Mouse (Mus musculus) C2C12 (cell line): ENCODE data around the gene Tgfbi. TPM values are rescaled to one million over a fixed set of nuclear protein-coding genes. Genes with fewer than 3 reads are reported as not detected.

Source experiments
- H3K27me3 ChIP-seq: one replicate; pipeline ENCODE4 v1.6.1; 2011; ENCODE audit not compliant: control insufficient read depth, insufficient read depth, insufficient read length
- H3K36me3 ChIP-seq: one replicate; pipeline ENCODE4 v1.6.1; 2011; ENCODE audit not compliant: control insufficient read depth, insufficient read depth
- H3K4me3 ChIP-seq: one replicate; pipeline ENCODE4 v1.5.1; 2011; ENCODE audit warnings: mild to moderate bottlenecking, control low read depth; ENCODE audit not compliant: poor library complexity, insufficient read depth, severe bottlenecking
- H3K79me2 ChIP-seq: one replicate; pipeline ENCODE4 v1.6.1; 2011; ENCODE audit not compliant: control insufficient read depth, insufficient read depth
- H3K79me3 ChIP-seq: one replicate; pipeline ENCODE4 v1.6.1; 2011; ENCODE audit warnings: low read depth, control low read depth
- H3ac ChIP-seq: one replicate; pipeline ENCODE3; 2011; ENCODE audit warnings: low read depth; ENCODE audit not compliant: control insufficient read depth, insufficient read length
- CEBPB ChIP-seq: IDR thresholded peaks from one replicate; pipeline ENCODE4 v1.6.1; 2011; ENCODE audit warnings: low read depth, mild to moderate bottlenecking, control low read depth, moderate library complexity
- CTCF ChIP-seq: IDR thresholded peaks from one replicate; pipeline ENCODE4 v1.5.1; 2011; ENCODE audit not compliant: control insufficient read depth, insufficient read depth, insufficient read length
- FOSL1 ChIP-seq: IDR thresholded peaks from one replicate; pipeline ENCODE4 v1.8.0; 2011; ENCODE audit warnings: mild to moderate bottlenecking, low read length; ENCODE audit not compliant: poor library complexity, insufficient read depth, severe bottlenecking
- MAX ChIP-seq: IDR thresholded peaks from one replicate; pipeline ENCODE4 v1.6.1; 2011; ENCODE audit warnings: mild to moderate bottlenecking, control low read depth
- MYOD1 ChIP-seq: IDR thresholded peaks from one replicate; pipeline ENCODE4 v1.6.1; 2011; ENCODE audit warnings: low read depth; ENCODE audit not compliant: control insufficient read depth, insufficient read length
- MYOG ChIP-seq: IDR thresholded peaks from one replicate; pipeline ENCODE4 v1.6.1; 2011; ENCODE audit not compliant: control insufficient read depth, insufficient read length; ENCODE audit errors: extremely low read depth
- USF1 ChIP-seq: IDR thresholded peaks from one replicate; pipeline ENCODE4 v1.6.1; 2011; ENCODE audit warnings: low read depth, mild to moderate bottlenecking, control low read depth, moderate library complexity
- polyA plus RNA-seq: library from polyadenylated mRNA; unstranded; fragments of >200 nt; fragmentation: generic; extraction: Trizol; gene quantifications from one replicate; pipeline ENCODE4 v1.2.1, GENCODE M21; 2012; ENCODE audit warnings: missing spikeins

Tgfbi gene
- polyA plus RNA-seq, 1 experiment, result 0.48 TPM

GRCm38 (mm10) chr13:56581961-56582434 is 27.3 kb upstream of the Tgfbi start:
- Histone ChIP-seq H3K79me2 (no peaks in the 10 kb centered on the region), H3ac (peak overlapping the region; percentile 38), H3K4me3 (no peak overlapping the region), H3K27me3 (no peaks in the 10 kb centered on the region), H3K36me3 (no peaks in the 10 kb centered on the region), H3K79me3 (no peaks in the 10 kb centered on the region)
- TF ChIP-seq USF1 (peak; percentile 49), MAX (peak; percentile 32), FOSL1 (no peak), MYOG (no peak), MYOD1 (peak; percentile 77), CEBPB (no peak)

DNA sequence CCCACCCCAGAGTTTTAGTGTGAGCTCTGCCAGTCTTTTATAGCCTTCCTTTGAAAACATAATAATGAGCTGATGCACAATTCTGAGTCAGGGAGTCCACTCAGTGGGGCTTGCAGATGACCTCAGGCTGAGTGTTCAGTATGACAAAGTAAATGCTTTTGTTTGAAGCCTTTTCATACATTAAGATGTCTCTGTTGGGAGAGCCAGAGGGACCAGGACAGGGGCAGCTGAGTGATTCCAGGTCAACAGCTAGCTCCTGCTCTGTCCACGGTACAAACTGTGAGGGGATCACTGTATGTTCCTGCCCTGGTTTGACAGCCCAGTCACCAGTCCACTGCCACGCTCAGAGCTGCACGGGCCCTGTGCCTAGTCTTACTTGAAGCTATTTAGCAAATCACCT is 26.6 kb upstream of the Tgfbi start:
- Histone ChIP-seq H3K79me3 (no peaks in the 10 kb centered on the region), H3K27me3 (no peaks in the 10 kb centered on the region), H3K4me3 (no peak overlapping the region), H3K79me2 (no peaks in the 10 kb centered on the region), H3ac (peak overlapping the region; percentile 65), H3K36me3 (no peaks in the 10 kb centered on the region)
- no peak for TF ChIP-seq USF1
- no peak for TF ChIP-seq FOSL1
- TF ChIP-seq MAX, result no peak
- no peak for TF ChIP-seq MYOG
- TF ChIP-seq MYOD1, result no peak
- no peak for TF ChIP-seq CEBPB
- no peak for TF ChIP-seq CTCF

DNA sequence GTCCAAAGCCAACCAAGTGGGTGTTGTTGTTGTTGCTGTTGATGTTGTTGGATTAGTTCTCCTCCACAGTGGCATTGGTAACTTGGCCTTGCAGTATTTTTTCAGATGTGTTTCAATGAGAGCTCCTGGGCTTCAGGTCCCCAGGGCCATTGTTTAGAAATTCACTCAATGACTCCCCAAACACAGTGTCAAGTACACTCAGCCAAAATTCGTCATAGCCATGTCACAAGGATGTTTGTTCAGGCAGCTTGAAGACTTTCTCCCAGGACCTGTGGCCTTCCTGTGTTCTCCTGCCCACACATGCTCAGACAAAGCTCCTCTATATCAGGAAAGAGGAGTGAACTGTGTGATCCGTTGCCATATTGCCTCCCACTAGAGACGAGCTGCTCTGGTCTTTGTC is 23.3 kb upstream of the Tgfbi start:
- TF ChIP-seq CEBPB (no peak), MYOG (no peak), CTCF (no peak), MAX (no peak), MYOD1 (no peak), FOSL1 (no peak), USF1 (no peak)
- H3K4me3 ChIP-seq, result no peak overlapping the region
- H3K79me3 ChIP-seq, result no peaks in the 10 kb centered on the region

GRCm38 (mm10) chr13:56588454-56589117 is 20.7 kb upstream of the Tgfbi start:
- H3K27me3 ChIP-seq, result no peaks in the 10 kb centered on the region

More for the DNA sequence above, 23.3 kb upstream of the Tgfbi start:
- Histone ChIP-seq H3K79me2 (no peaks in the 10 kb centered on the region), H3K27me3 (no peaks in the 10 kb centered on the region), H3K36me3 (no peaks in the 10 kb centered on the region), H3ac (no peak overlapping the region)

DNA sequence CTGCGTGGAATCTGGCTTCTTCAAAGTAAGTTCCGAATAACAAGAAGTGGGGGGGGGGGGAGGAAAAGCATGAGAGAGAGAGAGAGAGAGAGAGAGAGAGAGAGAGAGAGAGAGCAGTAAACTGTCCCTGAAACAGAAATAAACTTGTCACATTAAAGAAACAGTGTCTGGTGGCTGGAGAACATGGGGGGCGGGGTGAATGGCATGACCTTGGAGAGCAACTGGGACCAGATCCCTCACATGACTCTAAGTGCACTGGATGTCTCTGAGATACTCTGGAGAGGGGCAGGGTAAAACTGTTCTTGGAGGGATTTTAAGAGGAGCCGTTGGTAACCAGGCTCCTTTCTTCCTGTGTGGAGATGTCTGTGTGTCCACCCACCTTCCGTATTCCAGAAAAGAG is 19.1 kb upstream of the Tgfbi start:
- H3K79me3 ChIP-seq, result no peaks in the 10 kb centered on the region
- H3K4me3 ChIP-seq, result no peak overlapping the region
- no peaks in the 10 kb centered on the region for H3K27me3 ChIP-seq
- no peak overlapping the region for H3ac ChIP-seq
- no peaks in the 10 kb centered on the region for H3K79me2 ChIP-seq
- H3K36me3 ChIP-seq, result no peaks in the 10 kb centered on the region
- TF ChIP-seq MYOG (no peak), FOSL1 (no peak), MYOD1 (no peak), CEBPB (no peak), CTCF (no peak), USF1 (no peak), MAX (no peak)

More at GRCm38 (mm10) chr13:56588454-56589117, 20.7 kb upstream of the Tgfbi start:
- TF ChIP-seq MYOG, result no peak
- no peak for TF ChIP-seq MYOD1
- no peak for TF ChIP-seq CTCF
- TF ChIP-seq CEBPB, result no peak
- TF ChIP-seq FOSL1, result no peak
- TF ChIP-seq MAX, result no peak
- TF ChIP-seq USF1, result no peak
- Histone ChIP-seq H3K79me2 (no peaks in the 10 kb centered on the region), H3K79me3 (no peaks in the 10 kb centered on the region), H3ac (no peak overlapping the region), H3K36me3 (no peaks in the 10 kb centered on the region), H3K4me3 (no peak overlapping the region)

GRCm38 (mm10) chr13:56591191-56591590 is 18.1 kb upstream of the Tgfbi start:
- Histone ChIP-seq H3K79me2 (no peaks in the 10 kb centered on the region), H3K36me3 (no peaks in the 10 kb centered on the region), H3K27me3 (no peaks in the 10 kb centered on the region), H3K79me3 (no peaks in the 10 kb centered on the region), H3K4me3 (no peak overlapping the region), H3ac (no peak overlapping the region)
- TF ChIP-seq CTCF, result no peak
- no peak for TF ChIP-seq MYOD1
- TF ChIP-seq MAX, result no peak
- no peak for TF ChIP-seq MYOG
- TF ChIP-seq USF1, result no peak
- no peak for TF ChIP-seq CEBPB
- TF ChIP-seq FOSL1, result no peak
